Mouse (Mus musculus) cortical plate, adult 2 months (tissue): ENCODE data around the gene Hip1.

Experiments
- CTCF ChIP-seq: fragments of 200-500 bp; IDR thresholded peaks from 2 replicates; pipeline ENCODE4 v1.5.1; 2011; ENCODE audit warnings: mild to moderate bottlenecking, control low read depth, low read length; ENCODE audit not compliant: insufficient read depth; ENCODE audit errors: extremely low read depth
- POLR2A ChIP-seq: fragments of 200-500 bp; IDR thresholded peaks from 2 replicates; pipeline ENCODE4 v1.6.1; 2011; ENCODE audit warnings: mild to moderate bottlenecking, low read length, control low read depth; ENCODE audit not compliant: insufficient read depth; ENCODE audit errors: extremely low read depth

GRCm38 (mm10) chr5:135494183-135494910, 50.6 kb downstream of the Hip1 start:
- no peak for TF ChIP-seq POLR2A
- peak; percentile 64 for TF ChIP-seq CTCF
